Mouse (Mus musculus) megakaryocyte-erythroid progenitor cell, adult 5-6 weeks (primary cell): ENCODE data around the gene Clec10a. TPM values are rescaled to one million over a fixed set of nuclear protein-coding genes. Genes with fewer than 3 reads are reported as not detected.

ENCODE experiments used
- ATAC-seq: replicated peaks from 2 replicates; pipeline ENCODE4 v1.8.0; 2016; ENCODE audit warnings: mild to moderate bottlenecking, inconsistent platforms; ENCODE audit not compliant: severe bottlenecking, poor library complexity, low FRiP score, low TSS enrichment
- total RNA-seq, 2 experiments: library from RNA; stranded (forward) in 1 of 2; stranded (reverse) in 1 of 2; fragments of 200-1000, 215-1000 nt in 1 of 2; fragments of >200 nt in 1 of 2; fragmentation: Nextera tagmentation in 1 of 2; gene quantifications; 2 replicates each; pipeline ENCODE4 v1.2.3; 2014 to 2017

The Clec10a gene
- total RNA-seq, 2 experiments from 2014 or later: 0.75 TPM; not detected in 1

GRCm38 (mm10) chr11:70214191-70214855, 58.3 kb downstream of the Clec10a start:
- ATAC-seq: no peak; the same call in 1 of the 2 replicates

DNA sequence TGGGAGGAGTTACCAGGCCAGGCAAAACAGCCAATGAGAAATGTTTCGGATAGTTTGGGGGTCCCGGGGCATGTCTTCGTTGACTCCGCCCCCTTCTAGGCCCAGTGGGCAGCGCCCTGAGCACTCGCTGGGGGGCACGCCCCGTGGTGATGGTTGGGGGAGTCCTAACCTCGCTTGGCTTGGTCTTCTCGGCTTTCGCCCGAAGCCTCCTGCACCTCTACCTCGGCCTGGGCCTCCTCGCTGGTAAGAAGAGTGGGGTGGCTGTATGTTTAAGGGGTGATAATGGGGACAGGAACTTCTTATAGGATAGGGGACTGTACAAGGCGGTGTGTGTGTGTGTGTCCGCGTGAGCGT, 58.8 kb downstream of the Clec10a start:
- ATAC-seq: no peak

GRCm38 (mm10) chr11:70215301-70215700, 59.3 kb downstream of the Clec10a start:
- ATAC-seq: no peak

GRCm38 (mm10) chr11:70216103-70216502, 60.1 kb downstream of the Clec10a start:
- no peak for ATAC-seq

DNA sequence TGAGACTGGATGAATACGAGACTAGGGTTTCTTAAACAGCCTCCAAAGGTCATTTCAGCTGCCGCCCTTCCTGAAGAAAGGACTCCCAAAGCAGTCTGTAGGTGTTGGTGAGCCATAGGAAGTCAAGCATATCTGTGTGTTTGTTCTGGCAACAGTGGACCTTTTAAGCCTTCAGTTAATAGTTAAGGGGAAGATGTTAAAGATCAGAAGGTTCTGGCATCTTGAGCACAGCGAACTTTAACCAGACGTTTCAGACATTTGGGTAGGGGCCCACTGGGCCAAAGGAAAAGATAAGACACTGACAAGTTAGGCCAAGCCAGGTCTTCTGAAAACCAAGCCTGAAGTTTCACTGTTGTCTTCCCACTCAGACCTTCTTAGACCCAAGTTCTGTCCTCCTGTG, 62.0 kb downstream of the Clec10a start:
- ATAC-seq: no peak

DNA sequence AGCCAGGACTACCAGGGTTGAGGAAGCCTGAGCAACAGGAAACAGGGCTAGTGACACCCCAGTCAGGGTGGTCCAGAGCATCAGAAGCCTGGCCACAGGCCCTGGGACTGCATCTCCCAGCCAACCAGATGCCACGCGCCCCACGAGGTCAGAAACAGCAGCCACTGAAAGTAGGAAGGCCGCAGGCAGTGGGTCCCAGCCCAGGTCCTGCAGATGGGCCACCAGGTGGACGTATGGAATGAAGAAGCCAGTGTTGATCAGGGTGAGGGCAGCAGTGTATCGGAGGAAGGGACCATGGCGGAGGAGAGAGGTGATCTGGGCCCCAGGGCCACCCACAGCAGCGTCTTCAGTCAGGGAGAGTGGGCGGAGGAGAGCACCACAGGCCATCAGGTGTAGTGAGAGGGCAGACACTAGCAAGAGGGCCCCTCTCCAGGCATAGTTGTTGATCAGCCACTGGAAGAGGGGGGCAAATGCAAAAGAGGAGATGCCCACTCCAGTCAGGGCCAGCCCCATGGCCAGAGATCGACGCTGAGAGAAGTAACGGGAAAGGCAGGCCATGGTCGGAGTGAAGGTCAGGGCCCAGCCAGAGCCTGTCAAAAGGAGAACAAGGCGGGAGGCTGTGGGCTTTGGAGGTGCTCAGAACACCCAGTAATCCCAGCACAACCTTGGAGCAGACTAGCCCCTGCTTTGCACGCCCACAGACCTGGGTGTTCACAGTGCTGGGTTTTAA, 62.9 kb downstream of the Clec10a start:
- ATAC-seq: no peak

DNA sequence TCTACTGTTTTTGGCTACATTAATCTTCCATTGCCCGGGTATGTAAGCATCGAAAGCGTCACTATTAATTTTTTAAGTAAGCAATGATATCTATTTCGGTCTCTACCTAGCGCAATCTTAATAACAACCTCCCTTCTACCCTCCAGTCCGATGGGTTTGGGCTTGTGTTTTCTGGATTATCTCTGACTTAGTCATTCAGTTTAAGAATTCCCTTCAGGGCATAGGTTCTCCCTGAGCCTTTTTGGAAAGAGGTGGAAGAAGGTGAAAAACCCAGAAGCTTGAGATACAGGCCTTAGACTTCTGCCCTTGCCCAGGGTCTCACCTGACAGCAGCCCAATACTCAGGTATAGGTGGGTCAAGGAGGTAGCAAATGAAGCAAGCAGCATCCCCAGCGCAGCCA, 63.9 kb downstream of the Clec10a start:
- no peak for ATAC-seq

DNA sequence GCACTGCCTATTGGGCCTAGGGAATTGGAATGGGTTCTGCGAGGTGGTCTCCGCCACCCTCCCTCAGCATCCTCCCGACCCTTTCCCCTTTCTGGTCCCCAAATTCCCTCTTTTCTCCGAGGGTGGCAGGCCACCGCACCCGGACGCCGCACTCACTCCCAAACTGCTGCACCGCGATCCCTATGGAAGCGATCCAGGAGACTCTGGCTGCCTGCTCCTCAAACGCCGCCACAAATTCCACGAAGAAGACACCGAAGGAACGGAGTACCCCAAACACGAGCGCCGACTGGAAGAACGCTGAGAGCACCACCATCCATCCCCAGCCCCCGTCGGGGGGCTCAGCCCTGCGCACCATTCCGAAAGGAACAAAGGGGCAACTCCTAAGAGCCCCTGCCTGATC, 64.3 kb downstream of the Clec10a start:
- no peak for ATAC-seq

Other genes with a start within 250 kb of the Clec10a start
- gene Gps2, start 242.3 kb upstream of the Clec10a start, total RNA-seq (2014; fragmentation: Nextera tagmentation): 155 and 190 TPM in 2 replicates
- 53.7 and 106 TPM in 2 replicates for gene Gps2, start 242.3 kb upstream of the Clec10a start, total RNA-seq (2017)
- gene Eif5a, start 234.2 kb upstream of the Clec10a start, total RNA-seq (2014; fragmentation: Nextera tagmentation): 1,285 and 1,514 TPM in 2 replicates
- 1,032 and 1,474 TPM in 2 replicates for gene Eif5a, start 234.2 kb upstream of the Clec10a start, total RNA-seq (2017)
- gene Ybx2, start 220.4 kb upstream of the Clec10a start, total RNA-seq (2014; fragmentation: Nextera tagmentation): 2.2 TPM in 1 of 2 replicates, not detected in the other
- not detected in 2 replicates for gene Ybx2, start 220.4 kb upstream of the Clec10a start, total RNA-seq (2017)
- 0.15 and 5.2 TPM in 2 replicates for gene Slc2a4, start 208.0 kb upstream of the Clec10a start, total RNA-seq (2014; fragmentation: Nextera tagmentation)
- gene Slc2a4, start 208.0 kb upstream of the Clec10a start, total RNA-seq (2017): 0.19 and 0.88 TPM in 2 replicates
- gene Cldn7, start 191.4 kb upstream of the Clec10a start, total RNA-seq (2014; fragmentation: Nextera tagmentation): not detected in 2 replicates
- gene Cldn7, start 191.4 kb upstream of the Clec10a start, total RNA-seq (2017): not detected in 2 replicates
- gene Ctdnep1, start 175.0 kb upstream of the Clec10a start, total RNA-seq (2014; fragmentation: Nextera tagmentation): 181 and 216 TPM in 2 replicates
- gene Ctdnep1, start 175.0 kb upstream of the Clec10a start, total RNA-seq (2017): 9.8 and 38.6 TPM in 2 replicates
- 81.7 and 104 TPM in 2 replicates for gene Elp5, start 173.7 kb upstream of the Clec10a start, total RNA-seq (2014; fragmentation: Nextera tagmentation)
- 66.4 and 82.7 TPM in 2 replicates for gene Elp5, start 173.7 kb upstream of the Clec10a start, total RNA-seq (2017)
- 267 and 278 TPM in 2 replicates for gene Gabarap, start 165.1 kb upstream of the Clec10a start, total RNA-seq (2014; fragmentation: Nextera tagmentation)
- gene Gabarap, start 165.1 kb upstream of the Clec10a start, total RNA-seq (2017): 222 and 223 TPM in 2 replicates
- gene Phf23, start 160.4 kb upstream of the Clec10a start, total RNA-seq (2014; fragmentation: Nextera tagmentation): 49.1 and 53.9 TPM in 2 replicates
- gene Phf23, start 160.4 kb upstream of the Clec10a start, total RNA-seq (2017): 46.2 and 53.7 TPM in 2 replicates
- gene Dvl2, start 155.6 kb upstream of the Clec10a start, total RNA-seq (2014; fragmentation: Nextera tagmentation): 20.3 and 30.0 TPM in 2 replicates
- 15.8 and 20.8 TPM in 2 replicates for gene Dvl2, start 155.6 kb upstream of the Clec10a start, total RNA-seq (2017)
- gene Acadvl, start 140.8 kb upstream of the Clec10a start, total RNA-seq (2014; fragmentation: Nextera tagmentation): 50.8 and 85.0 TPM in 2 replicates
- gene Acadvl, start 140.8 kb upstream of the Clec10a start, total RNA-seq (2017): 58.1 and 70.7 TPM in 2 replicates
- gene Dlg4, start 139.3 kb upstream of the Clec10a start, total RNA-seq (2014; fragmentation: Nextera tagmentation): 2.1 and 3.0 TPM in 2 replicates
- 0.23 and 0.76 TPM in 2 replicates for gene Dlg4, start 139.3 kb upstream of the Clec10a start, total RNA-seq (2017)
- not detected in 2 replicates for gene Asgr1, start 102.1 kb upstream of the Clec10a start, total RNA-seq (2014; fragmentation: Nextera tagmentation)
- not detected in 2 replicates for gene Asgr1, start 102.1 kb upstream of the Clec10a start, total RNA-seq (2017)
- not detected in 2 replicates for gene Asgr2, start 63.6 kb upstream of the Clec10a start, total RNA-seq (2014; fragmentation: Nextera tagmentation)
- gene Asgr2, start 63.6 kb upstream of the Clec10a start, total RNA-seq (2017): not detected in 2 replicates
- gene Mgl2, start 25.9 kb upstream of the Clec10a start, total RNA-seq (2014; fragmentation: Nextera tagmentation): not detected in 2 replicates
- gene Mgl2, start 25.9 kb upstream of the Clec10a start, total RNA-seq (2017): not detected in 2 replicates
- not detected in 2 replicates for gene Slc16a11, start 56.6 kb downstream of the Clec10a start, total RNA-seq (2014; fragmentation: Nextera tagmentation)
- gene Slc16a11, start 56.6 kb downstream of the Clec10a start, total RNA-seq (2017): not detected in 2 replicates
- 2.4 and 3.1 TPM in 2 replicates for gene Slc16a13, start 64.9 kb downstream of the Clec10a start, total RNA-seq (2014; fragmentation: Nextera tagmentation)
- 0.19 and 4.7 TPM in 2 replicates for gene Slc16a13, start 64.9 kb downstream of the Clec10a start, total RNA-seq (2017)
- 0.28 and 0.62 TPM in 2 replicates for gene Bcl6b, start 73.6 kb downstream of the Clec10a start, total RNA-seq (2014; fragmentation: Nextera tagmentation)
- gene Bcl6b, start 73.6 kb downstream of the Clec10a start, total RNA-seq (2017): not detected in 2 replicates
- gene 0610010K14Rik, start 81.7 kb downstream of the Clec10a start, total RNA-seq (2014; fragmentation: Nextera tagmentation): 71.3 and 71.6 TPM in 2 replicates
- 17.9 and 45.7 TPM in 2 replicates for gene 0610010K14Rik, start 81.7 kb downstream of the Clec10a start, total RNA-seq (2017)
- 5.4 and 9.6 TPM in 2 replicates for gene Gm21988, start 83.6 kb downstream of the Clec10a start, total RNA-seq (2014; fragmentation: Nextera tagmentation)
- 0.33 and 0.91 TPM in 2 replicates for gene Gm21988, start 83.6 kb downstream of the Clec10a start, total RNA-seq (2017)
- gene Rnasek, start 83.6 kb downstream of the Clec10a start, total RNA-seq (2014; fragmentation: Nextera tagmentation): 109 and 125 TPM in 2 replicates
- gene Rnasek, start 83.6 kb downstream of the Clec10a start, total RNA-seq (2017): 19.7 and 27.5 TPM in 2 replicates
- gene Alox12, start 99.2 kb downstream of the Clec10a start, total RNA-seq (2014; fragmentation: Nextera tagmentation): 0.48 TPM in 1 of 2 replicates, not detected in the other
- 0.11 and 0.42 TPM in 2 replicates for gene Alox12, start 99.2 kb downstream of the Clec10a start, total RNA-seq (2017)
- not detected in 2 replicates for gene Alox12e, start 166.4 kb downstream of the Clec10a start, total RNA-seq (2014; fragmentation: Nextera tagmentation)
- gene Alox12e, start 166.4 kb downstream of the Clec10a start, total RNA-seq (2017): not detected in 2 replicates
- not detected in 2 replicates for gene Alox15, start 195.8 kb downstream of the Clec10a start, total RNA-seq (2014; fragmentation: Nextera tagmentation)
- gene Alox15, start 195.8 kb downstream of the Clec10a start, total RNA-seq (2017): not detected in 2 replicates